Mouse (Mus musculus): Measurements from ENCODE around the gene Eef1akmt1. TPM values are rescaled to one million over a fixed set of nuclear protein-coding genes. Genes with fewer than 3 reads are reported as not detected.

The Eef1akmt1 gene
- total and polyA plus RNA-seq, 3 experiments: 40.6 to 51.0 TPM; not detected in 1

GRCm38 (mm10) chr14:57527122-57527521, 44.3 kb downstream of the Eef1akmt1 start:
- Histone ChIP-seq H3K9ac (ENCODE audit: control insufficient read depth, low read depth, low read length, poor library complexity, severe bottlenecking) (no peak overlapping the region), H3K27ac (ENCODE audit: control insufficient read depth, low read depth, low read length) (no peak overlapping the region), H3K4me1 (ENCODE audit: control insufficient read depth in 1 of 2, insufficient read depth in 2 of 2, low read length in 2 of 2) (peaks cover 2 to 23% of the 10 kb centered on the region in 2 experiments; a peak in 3 of 4 replicates), H3K36me3 (ENCODE audit: control insufficient read depth in 1 of 2, insufficient read depth in 2 of 2, low read length in 2 of 2) (peaks cover 0 to 7% of the 10 kb centered on the region in 2 experiments; a peak in 2 of 4 replicates), H3K9me3 (replicated peaks; ENCODE audit: insufficient read depth, low read length) (no peaks in the 10 kb centered on the region), H3K79me2 (ENCODE audit: control insufficient read depth, insufficient read depth, low read length, poor library complexity) (no peaks in the 10 kb centered on the region), H3K4me3 (ENCODE audit: control insufficient read depth in 1 of 2, insufficient read depth in 1 of 2, low read depth in 2 of 2, low read length in 2 of 2) (no peak overlapping the region), H3K27me3 (ENCODE audit: control insufficient read depth in 1 of 2, insufficient read depth in 2 of 2, low read length in 2 of 2) (peaks cover 4 to 5% of the 10 kb centered on the region in 2 experiments; a peak in 1 of 4 replicates)
- no peak for DNase-seq (ENCODE audit: low read depth, low spot score)
- TF ChIP-seq MAX (IDR thresholded peaks at IDR 0.05; ENCODE audit: low read length) (no peak), POLR2AphosphoS2 (IDR thresholded peaks at IDR 0.05; ENCODE audit: low read length) (no peak), NRF1 (IDR thresholded peaks at IDR 0.05; ENCODE audit: insufficient read depth, low read depth, low read length, poor library complexity, severe bottlenecking) (no peak), ZC3H11A (IDR thresholded peaks at IDR 0.05; ENCODE audit: low read depth, low read length) (no peak), MYB (IDR thresholded peaks at IDR 0.05; ENCODE audit: low read depth, low read length) (no peak), MYC (IDR thresholded peaks at IDR 0.05; ENCODE audit: low read depth, low read length) (no peak), ZMIZ1 (IDR thresholded peaks at IDR 0.05; ENCODE audit: low read depth, low read length) (no peak), ZNF384 (IDR thresholded peaks at IDR 0.05; ENCODE audit: low read depth, low read length) (no peak), TBP (IDR thresholded peaks at IDR 0.05; ENCODE audit: low read depth, low read length) (no peak), NELFE (IDR thresholded peaks at IDR 0.05; ENCODE audit: low read depth, low read length) (no peak), KAT2A (conservative IDR thresholded peaks at IDR 0.05; ENCODE audit: low read depth, low read length) (no peak), SIN3A (IDR thresholded peaks at IDR 0.05; ENCODE audit: low read length) (no peak), USF1 (IDR thresholded peaks at IDR 0.05; ENCODE audit: low read depth, low read length) (no peak), MAZ (IDR thresholded peaks at IDR 0.05; ENCODE audit: low read depth, low read length) (no peak), SMC3 (IDR thresholded peaks at IDR 0.05; ENCODE audit: low read depth, low read length) (no peak), CHD2 (IDR thresholded peaks at IDR 0.05; ENCODE audit: low read length) (no peak)

- peak overlapping the region; percentile 47 for H3K4me3 ChIP-seq (ENCODE audit: control insufficient read depth in 1 of 2, insufficient read depth in 1 of 2, low read depth in 2 of 2, low read length in 2 of 2)
Measured at GRCm38 (mm10) chr14:57526050-57526623, 45.3 kb downstream of the Eef1akmt1 start.

More at GRCm38 (mm10) chr14:57526050-57526623, 45.3 kb downstream of the Eef1akmt1 start:
- TF ChIP-seq CHD2 (IDR thresholded peaks at IDR 0.05; ENCODE audit: low read length): no peak
- no peak for TF ChIP-seq POLR2A (IDR thresholded peaks at IDR 0.05; ENCODE audit: control insufficient read depth in 1 of 2, insufficient read depth in 1 of 2, low read depth in 1 of 2, low read length in 2 of 2, poor library complexity in 1 of 2)
- TF ChIP-seq USF1 (IDR thresholded peaks at IDR 0.05; ENCODE audit: low read depth, low read length): peak; percentile 71; the same call in 1 of the 2 replicates
- no peak for TF ChIP-seq JUND (IDR thresholded peaks at IDR 0.05; ENCODE audit: low read depth, low read length)
- Histone ChIP-seq H3K4me1 (ENCODE audit: control insufficient read depth in 1 of 2, insufficient read depth in 2 of 2, low read length in 2 of 2) (peaks cover 2 to 23% of the 10 kb centered on the region in 2 experiments; a peak in 3 of 4 replicates), H3K27ac (ENCODE audit: control insufficient read depth, low read depth, low read length) (no peak overlapping the region), H3K79me2 (ENCODE audit: control insufficient read depth, insufficient read depth, low read length, poor library complexity) (no peaks in the 10 kb centered on the region), H3K9ac (ENCODE audit: control insufficient read depth, low read depth, low read length, poor library complexity, severe bottlenecking) (no peak overlapping the region), H3K36me3 (ENCODE audit: control insufficient read depth in 1 of 2, insufficient read depth in 2 of 2, low read length in 2 of 2) (peaks cover 0 to 7% of the 10 kb centered on the region in 2 experiments; a peak in 2 of 4 replicates), H3K9me3 (replicated peaks; ENCODE audit: insufficient read depth, low read length) (no peaks in the 10 kb centered on the region), H3K27me3 (ENCODE audit: control insufficient read depth in 1 of 2, insufficient read depth in 2 of 2, low read length in 2 of 2) (peaks cover 4 to 5% of the 10 kb centered on the region in 2 experiments; a peak in 1 of 4 replicates)
- DNase-seq (ENCODE audit: low read depth, low spot score): no peak
